Mouse (Mus musculus): ENCODE data around the gene Nek11.
A peak's percentile ranks its signal among the peaks of the same experiment; 100 is the strongest.

The Nek11 gene

DNA sequence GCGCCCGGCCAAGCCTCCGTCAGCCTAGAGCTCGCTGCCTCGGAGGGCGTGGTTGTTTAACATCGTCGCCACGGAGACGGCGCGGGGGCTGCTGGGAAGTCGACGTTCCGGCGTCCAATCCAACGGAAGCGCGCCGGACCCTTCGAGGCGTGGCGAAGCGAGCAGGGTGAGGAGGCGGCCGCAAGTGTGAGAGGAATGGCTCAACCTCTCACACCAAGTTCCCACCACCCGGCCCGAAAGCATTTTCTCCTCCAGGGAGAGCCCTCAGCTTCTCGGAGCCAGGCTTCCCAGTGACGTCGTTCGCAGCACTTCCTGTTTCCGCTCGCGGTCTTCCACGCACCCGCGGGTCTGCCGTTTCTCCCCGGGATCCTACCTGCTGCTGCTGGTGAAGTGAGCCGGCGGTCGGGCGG lies at the start of gene Nek11, which contains the start of gene Aste1:
Nek11 (minus strand) TSS at position 307 of the 410 bp plus-strand sequence.
Aste1 (plus strand) TSS at position 175 of the 410 bp plus-strand sequence.
- peak; percentile 88 to 90 for DNase-seq (ENCODE audit: low spot score in 2 of 2)

DNA sequence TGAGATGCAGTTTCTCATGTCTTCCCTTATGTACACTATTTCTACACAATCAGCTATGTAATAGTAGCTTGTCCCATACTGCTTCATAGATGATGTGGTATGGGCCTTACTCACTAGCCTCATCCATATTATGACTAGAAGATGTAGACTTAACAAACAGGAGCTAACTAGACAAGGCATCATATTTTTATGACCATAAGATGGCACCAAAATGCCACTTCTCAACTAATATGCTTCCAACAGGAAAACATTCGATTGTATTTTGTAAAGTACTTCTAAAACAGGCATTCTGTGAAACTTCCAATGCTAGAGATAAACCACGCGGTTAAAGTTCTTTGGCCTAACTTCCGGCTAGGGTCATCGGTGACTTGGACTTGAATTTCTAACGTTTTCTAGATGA lies 13.2 kb upstream of the Nek11 start:
- DNase-seq (ENCODE audit: low spot score in 2 of 2), result no peak

DNA sequence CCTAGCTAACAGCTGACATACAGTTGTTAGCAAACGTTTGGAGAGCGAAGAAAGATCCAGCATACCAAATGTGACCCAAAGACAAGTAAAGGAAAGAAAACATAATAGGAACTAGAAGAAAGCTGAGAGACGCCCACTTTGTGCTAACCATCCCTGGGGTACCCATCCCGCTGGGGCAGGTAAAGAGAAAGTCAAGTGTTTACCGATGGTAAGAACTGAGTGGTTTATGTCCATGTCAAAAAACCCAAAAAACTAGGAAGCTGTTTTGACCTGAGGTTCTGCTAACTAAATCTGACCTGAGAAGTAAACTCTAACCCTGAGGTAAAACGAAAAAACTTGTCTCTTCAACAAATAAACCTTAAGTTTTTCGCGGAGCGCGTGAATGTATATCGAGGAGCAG lies 604 bp downstream of the Nek11 start:
- no peak for DNase-seq (ENCODE audit: low spot score in 2 of 2)

DNA sequence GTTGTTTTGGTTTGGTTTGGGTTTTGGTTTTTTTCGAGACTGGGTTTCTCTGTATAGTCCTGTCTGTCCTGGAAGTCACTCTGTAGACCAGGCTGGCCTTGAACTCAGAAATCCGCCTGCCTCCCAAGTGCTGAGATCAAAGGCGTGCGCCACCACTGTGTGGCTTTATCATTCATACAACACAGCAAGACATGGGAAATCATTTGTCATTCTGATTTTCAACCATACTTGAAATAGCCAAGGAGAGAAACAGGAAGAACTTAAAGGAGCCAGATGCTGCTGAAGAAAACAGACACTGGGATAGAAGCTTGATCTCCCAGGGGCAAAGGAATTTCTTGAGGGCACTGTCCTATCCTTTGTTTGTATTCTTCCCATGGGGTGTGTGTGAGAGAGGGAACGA lies 4.7 kb downstream of the Nek11 start:
- no peak for DNase-seq (ENCODE audit: low spot score in 2 of 2)

DNA sequence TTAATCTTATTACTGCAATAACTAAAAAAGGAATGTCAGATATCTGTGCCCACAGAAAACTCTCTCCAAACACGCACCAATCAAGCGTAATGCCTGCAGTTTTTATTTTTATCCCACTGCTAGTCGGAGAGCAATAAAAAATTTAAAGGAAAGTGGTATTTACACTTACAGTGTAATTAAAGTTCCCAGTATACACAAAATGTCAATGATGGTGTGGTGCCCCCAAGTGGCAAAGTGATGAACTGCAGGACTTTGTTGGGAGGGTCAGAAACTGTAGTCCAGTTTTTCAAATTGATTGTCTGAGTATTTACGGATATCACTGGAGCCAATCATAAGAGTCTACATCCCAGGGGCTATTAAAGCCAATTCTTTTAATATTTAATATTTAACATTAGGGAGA lies 6.0 kb downstream of the Nek11 start:
- peak; percentile 48 to 64 for DNase-seq (ENCODE audit: low spot score in 2 of 2)

DNA sequence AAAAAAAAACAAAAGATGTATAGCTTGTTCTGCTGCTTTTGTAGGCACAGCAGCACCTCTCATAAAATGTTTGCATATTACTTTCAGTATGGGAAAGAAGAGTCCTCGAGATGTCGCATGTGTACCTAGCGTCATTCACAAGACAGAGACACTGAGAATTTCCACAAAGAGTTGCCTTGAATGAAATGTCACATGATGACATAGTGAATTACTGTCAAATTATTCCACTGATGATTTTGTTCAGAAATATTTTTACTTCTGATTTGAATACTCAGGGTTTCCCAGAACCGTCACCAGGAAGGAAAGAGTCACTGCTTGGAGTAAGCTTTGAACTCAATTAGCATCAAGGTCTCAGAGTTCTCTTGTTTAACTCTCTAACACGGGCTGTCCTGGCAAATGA lies 7.9 kb downstream of the Nek11 start:
- DNase-seq (ENCODE audit: low spot score in 2 of 2), result no peak

DNA sequence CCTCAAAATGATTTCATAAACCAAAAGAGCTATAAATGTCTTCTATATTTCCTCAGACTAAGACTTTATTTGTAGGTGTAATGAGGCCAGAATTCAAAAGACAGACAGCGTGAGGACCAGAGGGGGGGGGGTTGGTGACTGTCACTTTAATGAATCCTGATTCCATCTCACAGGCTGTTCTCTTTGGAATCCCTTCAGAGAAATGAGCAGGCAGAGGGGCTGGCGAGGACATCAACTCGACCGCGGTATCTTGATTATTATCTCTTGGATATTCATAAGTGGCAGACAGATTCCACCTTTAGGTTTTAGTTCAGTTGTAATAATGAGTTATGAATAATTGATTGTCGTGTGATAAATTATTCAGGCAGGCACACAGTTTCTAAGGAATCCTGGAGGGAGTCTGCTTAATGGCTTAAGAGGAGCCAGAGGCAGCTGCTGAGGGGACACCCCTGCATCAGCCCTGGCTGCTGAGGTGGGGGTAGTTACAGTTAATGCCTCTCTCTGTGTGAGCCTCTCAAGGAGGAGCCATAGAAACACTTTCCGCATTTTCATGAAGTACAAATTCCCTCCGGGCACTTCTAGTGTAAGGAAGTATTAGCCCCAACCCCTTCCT lies 15.7 kb downstream of the Nek11 start:
- DNase-seq (ENCODE audit: low spot score in 2 of 2), result no peak

DNA sequence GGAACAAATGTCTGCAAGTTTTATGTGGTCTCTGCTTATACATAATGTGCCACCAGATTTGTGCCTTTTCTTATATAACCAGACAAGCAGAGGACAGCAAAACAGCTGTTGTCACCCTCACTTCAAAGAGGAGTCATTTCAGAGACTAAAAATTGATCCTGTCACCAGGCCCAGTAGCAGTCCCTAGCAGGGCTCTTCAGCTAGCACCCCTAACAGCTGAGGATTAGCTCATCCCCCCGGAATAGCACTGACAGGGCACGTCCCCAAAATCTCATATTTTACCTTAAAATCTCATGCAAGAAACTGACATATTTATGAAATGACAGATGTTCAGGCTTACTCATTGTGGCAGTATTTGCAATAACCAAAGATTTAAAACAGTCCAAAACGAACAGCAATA lies 17.7 kb downstream of the Nek11 start:
- no peak for DNase-seq (ENCODE audit: low spot score in 2 of 2)

DNA sequence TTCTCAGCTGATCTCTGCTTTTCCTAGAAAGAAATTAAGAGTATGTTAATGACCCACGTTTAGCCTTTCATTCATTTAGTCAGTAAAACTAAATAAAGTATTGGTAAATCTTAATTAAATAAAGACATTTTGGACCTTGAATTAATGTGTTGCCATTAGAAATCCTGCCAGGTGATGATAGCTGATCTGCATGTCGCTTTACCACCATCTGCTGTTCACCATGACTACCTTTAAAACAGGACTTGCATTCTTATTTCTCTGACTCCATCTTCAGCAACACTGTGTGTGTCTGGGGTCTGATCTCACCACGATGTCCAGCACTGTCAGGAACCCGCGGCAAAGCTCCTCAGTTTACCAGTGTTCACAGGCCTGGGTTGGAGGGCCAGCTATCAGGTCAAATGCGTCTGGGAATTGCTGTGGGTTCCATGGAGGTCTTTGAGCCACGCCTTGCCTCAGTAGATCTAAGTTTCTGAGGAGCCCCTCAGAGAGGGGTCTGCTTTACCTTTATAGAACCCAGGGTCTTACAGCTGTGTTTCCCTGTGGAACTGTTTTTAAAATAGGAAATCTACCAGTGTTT lies 18.3 kb downstream of the Nek11 start:
- no peak for DNase-seq (ENCODE audit: low spot score in 2 of 2)

DNA sequence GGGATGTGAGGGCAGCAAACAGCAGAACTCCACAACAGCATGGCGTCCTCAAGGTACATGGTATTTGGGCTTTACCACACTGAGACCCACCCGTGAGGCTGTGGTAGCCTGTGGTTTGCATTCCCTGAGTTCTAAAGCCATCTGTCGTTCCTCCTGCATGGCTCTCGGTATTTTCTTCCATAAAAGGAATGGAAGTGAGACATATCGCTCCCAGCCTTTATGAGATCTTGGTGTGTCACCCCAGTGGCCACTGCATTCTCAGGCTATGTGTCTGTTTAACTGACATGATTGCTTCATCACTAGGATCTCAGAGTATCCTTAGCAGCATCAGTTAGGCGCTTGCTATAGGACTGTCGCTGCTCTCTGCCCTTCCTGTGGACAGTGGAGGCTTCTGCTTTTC lies 18.9 kb downstream of the Nek11 start:
- DNase-seq (ENCODE audit: low spot score in 2 of 2), result no peak

DNA sequence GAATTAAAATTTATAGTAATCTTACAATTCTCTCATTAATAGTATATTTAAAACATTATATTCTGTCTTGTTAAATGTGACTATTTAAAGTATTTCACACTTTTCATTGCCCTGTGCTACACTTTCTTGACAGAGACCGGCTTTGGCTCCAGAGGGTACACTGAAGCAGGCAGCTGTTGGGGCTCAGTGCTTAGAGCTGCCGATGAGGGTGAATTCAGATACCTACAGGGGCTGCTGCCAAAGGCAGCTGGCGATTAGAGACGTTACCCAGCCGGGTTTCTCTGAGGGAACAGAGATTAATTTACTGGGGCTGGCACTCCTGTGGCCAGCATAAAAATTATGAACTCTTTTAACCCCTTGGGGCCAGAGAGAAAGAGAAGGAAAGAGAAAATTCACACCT lies 21.0 kb downstream of the Nek11 start:
- DNase-seq (ENCODE audit: low spot score in 2 of 2), result no peak

DNA sequence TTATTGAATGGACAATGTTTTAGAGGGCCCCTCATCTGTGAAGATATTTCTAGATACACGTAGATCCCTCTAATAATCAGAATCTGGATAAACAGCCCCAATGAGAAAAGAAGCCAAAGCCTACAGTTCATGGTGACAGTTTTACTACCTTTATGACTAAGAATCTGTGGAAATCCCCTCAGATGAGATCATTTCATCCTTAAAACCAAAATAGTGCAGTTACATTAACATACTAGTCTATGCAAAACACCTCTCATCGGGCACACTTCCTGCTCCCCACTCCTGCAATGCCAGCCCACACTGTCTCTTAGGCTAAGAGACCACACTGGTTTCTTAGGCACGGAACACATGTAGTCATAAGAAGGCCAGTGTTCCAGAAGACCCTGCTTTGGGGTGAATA lies 26.7 kb downstream of the Nek11 start:
- no peak for DNase-seq (ENCODE audit: low spot score in 2 of 2)

DNA sequence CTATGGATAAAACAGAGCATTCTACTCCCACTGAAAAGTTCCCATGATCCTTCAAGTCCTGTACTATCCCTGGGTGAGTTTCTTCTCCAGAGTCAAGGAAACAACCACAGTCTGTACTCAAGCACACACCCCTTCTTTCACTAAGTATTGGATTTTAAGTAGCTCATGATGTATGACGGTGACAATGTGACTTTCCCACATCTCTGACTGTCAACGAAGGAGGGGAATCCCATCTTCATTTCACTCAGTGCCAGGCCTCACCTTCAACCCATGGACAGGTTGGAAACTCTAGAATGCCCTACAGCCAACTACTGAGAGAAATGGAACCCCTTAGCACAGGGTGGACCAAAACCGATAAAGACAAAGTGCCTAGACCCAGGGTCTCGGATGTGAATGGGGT lies 29.1 kb downstream of the Nek11 start:
- no peak for DNase-seq (ENCODE audit: low spot score in 2 of 2)

DNA sequence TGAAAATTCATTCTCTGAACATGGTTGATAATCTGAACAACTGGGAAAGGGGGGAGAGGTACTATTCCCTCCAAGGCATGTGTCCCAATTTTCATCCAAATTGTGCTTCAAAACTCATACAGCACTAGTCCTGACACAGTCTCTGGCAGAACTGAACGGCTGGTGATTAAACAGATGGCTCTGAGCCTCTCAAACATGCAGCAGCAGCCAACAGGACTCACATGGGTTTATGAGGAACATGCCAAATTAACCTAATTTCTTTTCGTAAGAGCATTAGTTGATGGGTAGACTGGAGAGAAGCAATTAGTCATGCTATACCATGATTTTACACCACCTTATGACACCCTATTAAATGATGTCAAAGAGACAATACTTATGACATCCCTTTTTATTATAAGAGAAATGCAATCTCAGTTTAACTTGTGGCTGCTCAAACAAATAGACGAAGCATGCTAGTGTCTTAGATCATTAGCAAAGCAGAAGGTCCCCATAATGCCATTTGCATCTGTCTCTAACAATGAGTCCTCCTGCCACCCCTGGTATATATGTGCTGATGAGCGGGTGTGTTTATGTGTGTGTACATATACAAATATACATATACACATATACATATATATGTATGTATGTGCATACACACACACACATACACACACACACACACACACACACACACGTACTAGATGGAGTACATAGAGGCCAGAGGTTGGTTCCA lies 31.6 kb downstream of the Nek11 start:
- DNase-seq (ENCODE audit: low spot score in 2 of 2), result no peak

DNA sequence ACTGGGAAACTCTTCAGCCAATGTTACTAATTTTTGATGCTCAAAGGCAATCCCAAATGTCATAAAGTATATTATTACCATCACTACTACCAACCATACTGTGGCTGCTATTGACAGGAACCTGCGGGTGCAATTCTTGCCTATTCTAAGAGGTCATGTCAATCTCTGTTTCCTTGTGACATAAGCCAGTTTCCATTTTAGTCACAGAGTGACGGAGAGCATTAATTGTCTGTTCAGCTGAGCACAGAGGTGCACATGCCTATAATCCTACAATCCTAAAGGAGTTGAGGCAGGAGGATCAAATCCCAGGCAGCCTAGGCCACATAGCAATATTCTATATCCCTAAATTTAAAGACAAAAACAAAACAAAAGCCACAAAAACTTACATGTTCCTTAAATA lies 33.1 kb downstream of the Nek11 start:
- no peak for DNase-seq (ENCODE audit: low spot score in 2 of 2)

DNA sequence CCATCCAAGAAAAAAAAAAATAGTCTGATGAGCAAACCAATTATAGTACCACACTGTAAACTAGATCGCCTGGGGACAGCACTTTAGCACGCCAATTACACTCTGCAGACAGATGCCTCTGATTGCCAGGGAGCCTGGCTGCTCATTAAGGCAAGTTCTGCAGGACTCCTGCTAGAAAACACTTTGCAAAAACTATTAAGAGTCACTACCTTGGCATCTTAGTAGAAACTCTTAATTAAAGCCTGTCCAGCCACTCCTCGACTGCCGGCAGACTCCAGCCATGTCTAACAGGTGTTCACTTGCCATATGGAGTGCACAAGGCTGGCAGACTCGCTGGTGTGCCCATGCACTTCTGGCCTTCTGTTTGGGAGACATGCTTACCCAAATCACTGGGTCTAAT lies 46.3 kb downstream of the Nek11 start:
- DNase-seq (ENCODE audit: low spot score in 2 of 2), result no peak

DNA sequence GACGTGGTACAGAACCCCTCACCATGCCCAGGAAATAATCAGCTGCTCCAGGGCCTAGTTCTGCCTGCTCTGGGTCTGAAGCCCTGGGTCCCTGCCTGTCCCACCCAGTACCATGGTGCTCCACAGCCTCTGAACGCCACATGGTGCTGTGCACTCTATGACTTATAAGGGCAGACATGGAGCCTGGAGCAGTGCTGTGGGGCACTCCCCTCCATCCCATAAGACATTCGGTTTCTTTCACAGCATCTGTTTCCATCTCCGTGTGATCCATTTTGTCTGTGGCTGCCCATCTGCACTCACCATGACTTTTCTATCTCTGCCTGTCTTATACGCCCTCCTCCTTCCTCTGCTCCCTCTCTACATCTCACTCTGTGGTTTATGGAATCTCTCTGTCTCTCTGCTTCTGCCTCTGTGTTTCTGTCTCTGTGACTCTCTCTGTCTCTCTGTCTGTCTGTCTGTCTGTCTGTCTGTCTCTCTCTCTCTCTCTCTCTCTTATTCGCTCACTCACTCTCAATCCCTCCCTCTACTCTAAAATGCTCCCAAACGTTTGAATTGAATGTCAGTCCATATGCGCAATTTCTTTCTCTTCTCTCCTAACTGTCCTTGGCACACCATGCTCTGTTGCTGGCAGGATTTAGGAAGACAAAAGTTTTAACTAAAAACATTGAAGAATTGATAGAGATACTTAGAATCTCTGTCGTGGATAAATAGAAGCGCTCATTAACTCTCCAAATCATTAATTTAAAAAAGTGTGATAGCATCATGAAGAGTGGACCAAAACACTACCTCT lies 46.9 kb downstream of the Nek11 start:
- DNase-seq (ENCODE audit: low spot score in 2 of 2), result no peak

DNA sequence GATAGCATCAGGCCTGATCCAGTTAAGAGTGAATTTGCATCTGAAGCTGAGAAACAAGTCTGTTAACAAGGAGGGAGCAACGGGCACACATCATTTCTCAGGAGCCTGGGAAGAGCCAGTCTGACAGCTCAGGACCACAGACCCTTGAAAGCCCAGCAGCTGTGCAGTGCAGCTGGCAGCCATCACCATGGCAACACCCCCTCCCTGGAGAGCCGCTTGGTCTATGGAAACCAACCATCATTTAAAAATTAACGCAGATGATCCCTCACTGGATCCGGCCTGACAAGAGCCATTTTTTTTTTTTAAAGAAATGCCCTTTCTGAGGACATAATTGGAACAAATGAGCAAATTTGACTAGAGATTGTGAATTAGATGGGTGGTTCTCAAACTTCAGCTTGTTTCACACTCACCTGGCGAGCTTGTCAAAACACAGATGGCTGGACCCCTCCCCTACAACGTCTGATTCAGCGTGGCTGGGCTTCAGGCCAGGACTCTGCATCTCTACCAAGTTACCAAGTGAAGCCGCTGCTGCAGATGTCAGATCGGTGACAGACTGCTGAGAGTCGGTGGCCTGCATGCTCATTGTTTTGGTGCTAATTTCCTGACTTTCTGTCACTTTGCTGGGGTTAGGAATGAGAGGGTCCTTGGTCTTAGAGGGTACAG lies 52.2 kb downstream of the Nek11 start:
- DNase-seq (ENCODE audit: low spot score in 2 of 2), result no peak

DNA sequence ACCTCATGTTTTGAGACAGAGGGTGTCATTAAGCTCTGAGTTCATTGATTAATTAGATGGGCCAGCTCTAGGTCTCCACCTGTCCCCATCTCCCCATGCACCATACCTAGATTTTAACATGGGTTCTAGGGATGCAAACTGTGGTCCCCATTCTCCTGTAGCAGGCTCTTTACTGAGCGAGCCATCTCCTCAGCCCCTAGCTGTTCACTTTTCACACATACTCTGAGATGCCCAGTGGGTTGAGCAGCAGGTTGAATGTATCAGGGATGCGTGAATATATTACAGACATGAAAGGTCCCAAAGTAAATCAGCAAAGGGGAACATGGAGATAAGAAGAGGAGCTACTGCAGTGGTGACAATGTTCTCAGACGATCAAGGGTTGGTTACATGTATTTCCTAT lies 52.8 kb downstream of the Nek11 start:
- no peak for DNase-seq (ENCODE audit: low spot score in 2 of 2)

DNA sequence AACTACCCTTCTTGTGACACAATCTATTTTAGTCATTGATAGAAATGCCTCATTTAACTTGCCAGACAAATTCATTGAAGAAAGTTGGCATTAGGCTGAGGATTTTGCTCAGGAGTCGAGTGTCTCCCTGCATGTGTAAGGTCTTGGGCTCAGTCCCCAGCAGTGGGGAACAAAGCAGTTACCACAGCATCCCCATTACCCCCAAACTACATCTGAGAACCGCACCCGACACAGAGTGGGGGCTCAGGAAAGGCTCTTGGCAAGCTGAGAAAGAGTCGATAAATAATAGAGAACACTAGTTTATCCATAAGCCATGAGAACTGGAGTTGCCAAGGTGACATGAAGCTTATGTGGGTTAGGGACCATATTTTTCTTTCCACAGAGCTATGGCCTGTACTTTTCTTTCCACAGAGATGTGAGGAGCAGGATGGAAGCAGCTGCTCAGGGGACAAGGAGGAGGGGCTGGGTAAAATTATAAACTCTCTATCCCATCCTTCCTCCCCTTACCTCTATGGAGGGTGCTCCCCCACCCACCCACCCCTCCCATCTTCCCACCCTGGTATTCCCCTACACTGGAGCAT lies 62.8 kb downstream of the Nek11 start:
- no peak for DNase-seq (ENCODE audit: low spot score in 2 of 2)

DNA sequence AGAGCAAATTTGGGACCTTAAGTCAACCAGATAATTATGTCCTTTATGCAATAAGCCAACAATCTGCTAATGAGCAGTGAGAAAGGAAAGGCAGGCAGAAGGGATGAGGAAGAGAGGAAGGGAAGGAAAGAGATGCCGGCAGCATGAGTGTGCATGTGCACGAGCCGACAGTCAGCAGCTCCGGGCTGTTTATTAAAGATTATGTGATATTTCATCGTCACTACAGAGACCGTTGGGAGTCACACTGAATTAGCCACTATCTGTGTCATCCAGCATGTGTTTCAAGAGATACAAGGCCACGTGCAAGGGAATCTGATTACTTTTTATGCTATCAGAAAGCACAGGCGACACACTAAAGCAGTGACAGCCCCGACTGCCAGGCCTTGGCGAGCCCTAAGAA lies 73.5 kb downstream of the Nek11 start:
- DNase-seq (ENCODE audit: low spot score in 2 of 2), result no peak

DNA sequence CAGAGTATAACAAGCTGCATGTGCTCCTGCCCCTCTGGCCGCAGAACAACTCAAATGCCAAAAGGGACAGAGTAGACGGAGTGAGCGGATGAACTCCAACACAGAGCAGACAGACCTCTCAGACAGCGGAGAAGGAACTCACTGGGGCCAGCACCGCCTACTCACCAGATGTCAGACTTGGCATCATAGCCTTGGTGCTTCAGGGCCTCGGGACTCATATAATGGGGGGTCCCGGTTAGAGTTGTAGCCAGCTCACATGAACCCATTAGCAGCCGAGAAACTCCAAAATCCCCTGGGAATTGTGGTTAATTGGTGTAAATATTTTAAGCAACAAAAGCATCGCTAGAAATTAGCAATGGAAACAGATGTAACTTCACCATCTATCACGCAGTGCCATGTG lies 82.1 kb downstream of the Nek11 start:
- DNase-seq (ENCODE audit: low spot score in 2 of 2), result no peak
